Mouse (Mus musculus) embryo, embryonic 11.5 days (tissue): ENCODE measurements around the gene Mmadhc.

ENCODE experiments used
- DNase-seq: peaks from one replicate; pipeline ENCODE4 v3.0.0-alpha.2; 2012; ENCODE audit warnings: low read depth, low spot score

Mmadhc gene

DNA sequence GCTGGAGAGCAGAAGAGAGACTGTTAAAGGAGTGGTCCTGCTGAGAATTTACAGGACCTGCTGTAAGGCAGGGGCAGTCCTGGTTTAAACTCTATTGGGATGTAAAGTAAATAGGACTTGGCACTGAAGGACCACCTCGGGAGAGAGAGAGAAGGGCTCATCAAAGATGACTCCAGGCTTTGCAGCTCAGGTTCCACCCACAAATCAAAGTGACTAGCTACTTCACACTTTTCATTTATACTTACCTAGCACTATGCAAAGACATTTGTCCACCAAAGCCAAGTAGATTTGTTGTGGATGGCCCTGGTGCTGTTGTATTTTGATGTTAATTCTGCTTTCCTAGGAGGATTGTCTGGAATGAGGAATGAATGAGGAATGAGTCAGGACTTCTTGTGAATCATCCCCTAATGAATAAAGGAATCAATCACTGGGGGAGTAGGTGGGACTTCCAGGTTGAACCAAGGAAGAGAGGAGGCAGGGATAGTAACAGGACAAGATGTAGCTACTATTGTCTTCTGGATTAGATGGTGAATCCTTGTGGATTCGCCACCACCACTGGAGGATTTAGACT, 31.3 kb downstream of the Mmadhc start:
- DNase-seq = no peak

- no peak for DNase-seq
These were observed 32.5 kb downstream of the Mmadhc start for GRCm38 (mm10) chr2:50264059-50264458.

DNA sequence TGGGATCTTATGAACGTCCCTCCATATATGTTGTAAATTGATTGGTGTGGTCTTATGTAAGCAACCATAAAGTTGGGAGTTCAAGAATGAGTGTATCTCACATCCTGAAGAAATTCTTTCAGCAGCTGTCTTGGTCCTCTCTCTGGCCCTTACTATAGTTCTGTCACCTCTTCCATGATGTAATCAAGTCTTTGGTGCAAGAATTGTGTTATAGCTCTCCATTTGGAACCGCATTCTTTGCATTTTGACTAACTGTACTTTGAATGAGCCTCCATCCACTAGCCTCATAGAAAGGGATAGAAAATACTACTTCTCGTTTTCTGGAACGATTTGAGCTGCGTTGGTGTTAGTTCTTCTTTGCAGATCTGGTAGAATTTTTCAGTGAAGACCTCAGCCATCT, 41.6 kb downstream of the Mmadhc start:
- DNase-seq = no peak

DNA sequence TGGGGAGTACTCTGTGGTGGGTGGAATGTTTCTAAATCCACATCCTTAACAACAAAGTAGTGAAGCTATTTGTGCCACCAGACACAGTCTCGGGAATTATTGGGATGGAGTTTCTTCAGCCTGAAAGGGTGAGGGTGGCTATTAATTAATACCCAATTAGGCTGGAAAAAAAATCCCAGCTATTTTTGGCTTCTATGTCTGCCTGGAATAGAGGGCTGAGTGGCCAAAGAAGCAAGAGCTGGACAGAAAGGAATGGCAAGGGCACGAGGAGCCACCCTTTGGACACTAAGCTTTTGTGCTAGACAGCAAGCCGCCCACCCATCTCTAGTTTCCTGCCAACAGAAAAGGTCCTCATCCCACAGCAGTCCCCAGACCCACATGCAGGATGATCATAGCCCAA, 48.0 kb downstream of the Mmadhc start:
- DNase-seq = no peak

- DNase-seq = no peak
These were observed 63.1 kb downstream of the Mmadhc start for GRCm38 (mm10) chr2:50233491-50233890.
